Mouse (Mus musculus) kidney, adult 9 months (tissue): ENCODE results near the gene Crocc.
A peak's percentile ranks its signal among the peaks of the same experiment; 100 is the strongest.

ENCODE experiments used
- DNase-seq: peaks from one replicate; pipeline ENCODE4 v3.0.0; 2022

Crocc gene

GRCm38 (mm10) chr4:141066709-141067515, 6.6 kb upstream of the Crocc start:
- peak; percentile 87 for DNase-seq

- DNase-seq: peak; percentile 89
Observed at GRCm38 (mm10) chr4:141065123-141065522, 4.8 kb upstream of the Crocc start.

- no peak for DNase-seq
Observed at GRCm38 (mm10) chr4:141064104-141064659, 3.8 kb upstream of the Crocc start.

- no peak for DNase-seq
Observed at GRCm38 (mm10) chr4:141059616-141060425, 529 bp downstream of the Crocc start.

- no peak for DNase-seq
Observed at GRCm38 (mm10) chr4:141058835-141059234, 1.5 kb downstream of the Crocc start.

- DNase-seq: no peak
Observed at GRCm38 (mm10) chr4:141056970-141057369, 3.4 kb downstream of the Crocc start.

GRCm38 (mm10) chr4:141053568-141054161, 6.7 kb downstream of the Crocc start:
- peak; percentile 98 for DNase-seq

GRCm38 (mm10) chr4:141053138-141053537, 7.2 kb downstream of the Crocc start:
- DNase-seq: peak; percentile 80

- DNase-seq: peak; percentile 54
Observed at GRCm38 (mm10) chr4:141052442-141052841, 7.9 kb downstream of the Crocc start.

GRCm38 (mm10) chr4:141049476-141049835, 10.9 kb downstream of the Crocc start:
- DNase-seq: peak; percentile 60

- no peak for DNase-seq
Observed at GRCm38 (mm10) chr4:141048810-141049475, 11.4 kb downstream of the Crocc start.

GRCm38 (mm10) chr4:141044816-141045215, 15.5 kb downstream of the Crocc start:
- peak; percentile 51 for DNase-seq

- no peak for DNase-seq
Observed at GRCm38 (mm10) chr4:141041117-141041516, 19.2 kb downstream of the Crocc start.

GRCm38 (mm10) chr4:141033606-141034549, 26.5 kb downstream of the Crocc start:
- DNase-seq: peak; percentile 84

- peak; percentile 66 for DNase-seq
Observed at GRCm38 (mm10) chr4:141031733-141032132, 28.6 kb downstream of the Crocc start.

- no peak for DNase-seq
Observed at GRCm38 (mm10) chr4:141030541-141031206, 29.7 kb downstream of the Crocc start.

- no peak for DNase-seq
Observed at GRCm38 (mm10) chr4:141024992-141025391, 35.4 kb downstream of the Crocc start.

GRCm38 (mm10) chr4:141024052-141024451, 36.3 kb downstream of the Crocc start:
- DNase-seq: no peak

- no peak for DNase-seq
Observed at GRCm38 (mm10) chr4:141021614-141021929, 38.8 kb downstream of the Crocc start.

GRCm38 (mm10) chr4:141020811-141021613, 39.3 kb downstream of the Crocc start:
- no peak for DNase-seq
